Mouse (Mus musculus) left cerebral cortex, adult 2 months (tissue): Measurements from ENCODE around the gene Cops3. TPM values are rescaled to one million over a fixed set of nuclear protein-coding genes. Genes with fewer than 3 reads are reported as not detected.

Experiments used
- DNase-seq, 2 experiments: peaks; one replicate each; pipeline ENCODE4 v3.0.0; 2021 to 2022; ENCODE audit warnings: low spot score in 2 of 2, mixed read lengths in 1 of 2; ENCODE audit errors: extremely low spot score in 1 of 2
- H3K27ac ChIP-seq: fragments of 200-600 bp; 2 replicates; pipeline ENCODE4 v1.8.1; 2022
- H3K4me3 ChIP-seq: fragments of 200-600 bp; 2 replicates; pipeline ENCODE4 v1.8.1; 2022
- CTCF ChIP-seq: fragments of 200-600 bp; IDR thresholded peaks from 2 replicates; pipeline ENCODE4 v1.8.1; 2022; ENCODE audit warnings: antibody characterized with exemption, mild to moderate bottlenecking, moderate library complexity
- intact Hi-C: fragments of 180-260 bp; cut with DNase I; formaldehyde crosslinking; loops from one replicate; pipeline ENCODE4 v1.15.1; 2025
- long read RNA-seq, 2 experiments: library from polyadenylated mRNA; stranded (forward); transcript quantifications; one replicate each; pipeline ENCODE4 v2.0.0; 2021; ENCODE audit warnings: borderline mapping rate in 2 of 2
- total RNA-seq, 2 experiments: library from RNA; stranded (reverse); gene quantifications; 2 replicates each; pipeline ENCODE4 v1.2.3; 2021

Gene Cops3
- 10 to 100 TPM; 68.7 to 69.1 TPM for total RNA-seq
- long read RNA-seq, experiment 1, transcript Cops3-201 (12 exons, 1,646 nt): major isoform, 48 of 52 reads
- long read RNA-seq, experiment 1, partial matches to known transcripts: 0 of 52 reads
- long read RNA-seq, experiment 1, other reads (novel, unspliced or antisense): 4 of 52 reads
- long read RNA-seq, experiment 2, transcript Cops3-201 (12 exons, 1,646 nt): major isoform, 25 of 35 reads
- long read RNA-seq, experiment 2, partial matches to known transcripts: 5 of 35 reads
- long read RNA-seq, experiment 2, other reads (novel, unspliced or antisense): 5 of 35 reads

- TF ChIP-seq CTCF: no peak
- peak within 1 kb of the TSS; percentile 99 for H3K27ac ChIP-seq
- peak; percentile 89 to 95 for DNase-seq
- intact Hi-C loops: no loop called here
- peak within 1 kb of the TSS; percentile 99 for H3K4me3 ChIP-seq
Observed at GRCm38 (mm10) chr11:59839459-59840126, at the start of gene Cops3. Gene Cops3, minus strand, starts transcription at chr11:59839838.

GRCm38 (mm10) chr11:59888151-59888550 is 48.5 kb upstream of the Cops3 start:
- TF ChIP-seq CTCF: no peak
- no peak overlapping the region for H3K4me3 ChIP-seq
- DNase-seq: no peak
- intact Hi-C loops: no loop called here
- no peak overlapping the region for H3K27ac ChIP-seq

GRCm38 (mm10) chr11:59886952-59887351 is 47.3 kb upstream of the Cops3 start:
- no peak for DNase-seq
- Histone ChIP-seq H3K27ac (no peak overlapping the region), H3K4me3 (no peak overlapping the region)
- intact Hi-C loops: no loop called here
- TF ChIP-seq CTCF: no peak

GRCm38 (mm10) chr11:59885217-59885986 is 45.8 kb upstream of the Cops3 start:
- peak; percentile 5 for TF ChIP-seq CTCF
- Histone ChIP-seq H3K27ac (peak overlapping the region; percentile 75), H3K4me3 (no peak overlapping the region)
- DNase-seq: no peak
- intact Hi-C loops: loop anchor here (2.0 kb wide), 1 partner anchor 79 kb away; the partner anchor contains the start of gene Rasd1

GRCm38 (mm10) chr11:59880031-59880430 is 40.4 kb upstream of the Cops3 start:
- peak; percentile 80 to 81 for DNase-seq
- H3K4me3 ChIP-seq: no peak overlapping the region
- no peak overlapping the region for H3K27ac ChIP-seq
- peak; percentile 96 for TF ChIP-seq CTCF
- intact Hi-C loops: loop anchor here (1.0 to 5.0 kb wide), 3 partner anchors 147 to 317 kb away; no protein-coding TSS in a partner anchor

GRCm38 (mm10) chr11:59872124-59872523 is 32.5 kb upstream of the Cops3 start:
- Histone ChIP-seq H3K27ac (no peak overlapping the region), H3K4me3 (no peak overlapping the region)
- no peak for DNase-seq
- TF ChIP-seq CTCF: no peak
- intact Hi-C loops: no loop called here

GRCm38 (mm10) chr11:59864316-59864715 is 24.7 kb upstream of the Cops3 start:
- intact Hi-C loops: no loop called here
- TF ChIP-seq CTCF: no peak
- Histone ChIP-seq H3K4me3 (no peak overlapping the region), H3K27ac (no peak overlapping the region)
- DNase-seq: no peak

- intact Hi-C loops: no loop called here
- no peak for TF ChIP-seq CTCF
- 0 out of 2 replicates have a peak overlapping the region, but pooled peaks have one; percentile 3 for H3K27ac ChIP-seq
- peak in 1 of 2 experiments; percentile 33 for DNase-seq
- H3K4me3 ChIP-seq: no peak overlapping the region
Observed at GRCm38 (mm10) chr11:59860467-59860866, 20.8 kb upstream of the Cops3 start.

GRCm38 (mm10) chr11:59852865-59853264 is 13.2 kb upstream of the Cops3 start:
- H3K4me3 ChIP-seq: no peak overlapping the region
- no peak for TF ChIP-seq CTCF
- intact Hi-C loops: no loop called here
- DNase-seq: no peak
- no peak overlapping the region for H3K27ac ChIP-seq

- Histone ChIP-seq H3K27ac (peak overlapping the region; percentile 90), H3K4me3 (peak overlapping the region; percentile 78)
- intact Hi-C loops: no loop called here
- DNase-seq: peak; percentile 71 to 75
- TF ChIP-seq CTCF: no peak; the same call in none of the 2 replicates
Observed at GRCm38 (mm10) chr11:59847891-59848884, 8.6 kb upstream of the Cops3 start.

- peak overlapping the region; percentile 78; the same call in 1 of the 2 replicates for H3K4me3 ChIP-seq
- peak in 1 of 2 experiments; percentile 21 for DNase-seq
- intact Hi-C loops: no loop called here
- TF ChIP-seq CTCF: peak; percentile 56
- no peak overlapping the region for H3K27ac ChIP-seq
Observed at GRCm38 (mm10) chr11:59847131-59847530, 7.5 kb upstream of the Cops3 start.
